Mouse (Mus musculus): Measurements from ENCODE around the gene Clmn. TPM values are rescaled to one million over a fixed set of nuclear protein-coding genes. Genes with fewer than 3 reads are reported as not detected.

Clmn gene
- total RNA-seq, 2 experiments from 2014 or later, result 12.8 to 15.9 TPM

GRCm38 (mm10) chr12:104880367-104880766 is 15.5 kb upstream of the Clmn start:
- no peak for DNase-seq (ENCODE audit: low spot score in 2 of 2)

GRCm38 (mm10) chr12:104879577-104879989 is 14.7 kb upstream of the Clmn start:
- DNase-seq (ENCODE audit: low spot score in 2 of 2), result no peak

GRCm38 (mm10) chr12:104876053-104876452 is 11.2 kb upstream of the Clmn start:
- no peak for DNase-seq (ENCODE audit: low spot score in 2 of 2)

GRCm38 (mm10) chr12:104871987-104872386 is 7.1 kb upstream of the Clmn start:
- no peak for DNase-seq (ENCODE audit: low spot score in 2 of 2)

GRCm38 (mm10) chr12:104869737-104870136 is 4.9 kb upstream of the Clmn start:
- DNase-seq (ENCODE audit: low spot score in 2 of 2), result no peak

- DNase-seq (ENCODE audit: low spot score in 2 of 2), result no peak
Measured at GRCm38 (mm10) chr12:104868430-104868829, 3.6 kb upstream of the Clmn start.

- DNase-seq (ENCODE audit: low spot score in 2 of 2), result no peak
Measured at GRCm38 (mm10) chr12:104867851-104868250, 3.0 kb upstream of the Clmn start.

- DNase-seq (ENCODE audit: low spot score in 2 of 2), result no peak
Measured at GRCm38 (mm10) chr12:104865166-104865535, 275 bp upstream of the Clmn start.

GRCm38 (mm10) chr12:104863653-104864052 is 1.2 kb downstream of the Clmn start:
- no peak for DNase-seq (ENCODE audit: low spot score in 2 of 2)

GRCm38 (mm10) chr12:104859140-104859539 is 5.7 kb downstream of the Clmn start:
- no peak for DNase-seq (ENCODE audit: low spot score in 2 of 2)

GRCm38 (mm10) chr12:104858732-104859131 is 6.1 kb downstream of the Clmn start:
- DNase-seq (ENCODE audit: low spot score in 2 of 2), result no peak

GRCm38 (mm10) chr12:104857614-104858013 is 7.3 kb downstream of the Clmn start:
- no peak for DNase-seq (ENCODE audit: low spot score in 2 of 2)

GRCm38 (mm10) chr12:104856540-104856939 is 8.3 kb downstream of the Clmn start:
- DNase-seq (ENCODE audit: low spot score in 2 of 2), result no peak

GRCm38 (mm10) chr12:104855548-104855947 is 9.3 kb downstream of the Clmn start:
- no peak for DNase-seq (ENCODE audit: low spot score in 2 of 2)

- no peak for DNase-seq (ENCODE audit: low spot score in 2 of 2)
Measured at GRCm38 (mm10) chr12:104854826-104855225, 10.1 kb downstream of the Clmn start.

- DNase-seq (ENCODE audit: low spot score in 2 of 2), result no peak
Measured at GRCm38 (mm10) chr12:104853374-104853773, 11.5 kb downstream of the Clmn start.

GRCm38 (mm10) chr12:104851711-104852508 is 13.0 kb downstream of the Clmn start:
- DNase-seq (ENCODE audit: low spot score in 2 of 2), result peak; percentile 27 to 41

- DNase-seq (ENCODE audit: low spot score in 2 of 2), result no peak
Measured at GRCm38 (mm10) chr12:104850119-104850518, 14.8 kb downstream of the Clmn start.

GRCm38 (mm10) chr12:104848667-104849066 is 16.2 kb downstream of the Clmn start:
- no peak for DNase-seq (ENCODE audit: low spot score in 2 of 2)

GRCm38 (mm10) chr12:104847227-104847626 is 17.6 kb downstream of the Clmn start:
- no peak for DNase-seq (ENCODE audit: low spot score in 2 of 2)

- no peak for DNase-seq (ENCODE audit: low spot score in 2 of 2)
Measured at GRCm38 (mm10) chr12:104845707-104846106, 19.2 kb downstream of the Clmn start.

- DNase-seq (ENCODE audit: low spot score in 2 of 2), result no peak
Measured at GRCm38 (mm10) chr12:104844989-104845388, 19.9 kb downstream of the Clmn start.

- DNase-seq (ENCODE audit: low spot score in 2 of 2), result no peak
Measured at GRCm38 (mm10) chr12:104844279-104844678, 20.6 kb downstream of the Clmn start.
